ENCODE assay signal across 9 mouse cellular contexts in the genomic region with DNA sequence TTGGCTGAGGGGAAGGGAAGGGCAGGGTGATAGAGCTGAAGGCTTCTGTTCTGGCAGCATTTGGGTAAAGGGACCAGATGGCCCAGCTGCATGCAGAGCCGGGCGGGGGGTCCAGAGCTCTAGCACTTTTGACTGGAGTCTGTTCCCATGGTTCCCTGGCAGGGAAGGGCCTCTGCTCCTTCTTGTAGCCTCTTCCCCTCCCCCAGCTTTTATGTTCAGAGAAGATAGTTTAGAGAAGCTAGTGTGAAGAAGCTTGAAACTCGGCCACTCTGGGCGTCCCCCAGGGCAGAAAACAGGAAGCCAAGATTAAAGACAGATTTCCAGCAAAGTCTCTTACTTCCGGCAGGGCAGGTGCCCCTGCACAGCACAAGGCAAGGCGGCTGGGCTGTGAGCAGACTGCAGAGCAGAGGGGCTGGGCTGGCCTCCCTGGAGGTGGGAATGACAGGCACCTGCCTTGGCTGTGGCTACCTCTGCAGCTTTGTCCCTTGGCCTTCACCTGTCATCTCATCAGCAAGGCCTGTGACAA. TPM values are rescaled to one million over a fixed set of nuclear protein-coding genes. Genes with fewer than 3 reads are reported as not detected.
DNase-seq lines count a peak whose midpoint lies in the region; ATAC-seq lines count a peak whose summit lies in the region.
"Had no signal": no experiment of that assay in that cellular context is flagged by ENCODE, and none has a peak within 500 bp of the region (broad histone marks: within the 10 kb centered on the region; RNA-seq: fewer than 3 reads in every experiment).

No protein-coding gene starts in this region.

- no peak overlapping the region for H3K27ac ChIP-seq in forebrain, embryonic 15.5 days (replicated peaks)
- H3K27ac ChIP-seq in forebrain, embryonic 13.5 days, result no peak overlapping the region
- no peak overlapping the region for H3K27ac ChIP-seq in embryonic facial prominence, embryonic 11.5 days (replicated peaks; ENCODE audit: low read depth, low read length)
- H3K27ac ChIP-seq: kidney, postnatal 0 days had no signal

- H3K9ac ChIP-seq in forebrain, embryonic 15.5 days (replicated peaks), result no peak overlapping the region
- no peak overlapping the region for H3K9ac ChIP-seq in forebrain, embryonic 13.5 days
- peak overlapping the region; percentile 25; the same call in 1 of the 2 replicates for H3K9ac ChIP-seq in embryonic facial prominence, embryonic 11.5 days (replicated peaks; ENCODE audit: low read length)

- peaks cover 11% of the 10 kb centered on the region for H3K4me1 ChIP-seq in forebrain, embryonic 15.5 days
- peaks cover 20% of the 10 kb centered on the region for H3K4me1 ChIP-seq in forebrain, embryonic 13.5 days
- no peaks in the 10 kb centered on the region for H3K4me1 ChIP-seq in embryonic facial prominence, embryonic 11.5 days (ENCODE audit: control insufficient read depth, insufficient read depth, low read length)

- DNase-seq in CD4-positive helper T cell, adult 2 months (ENCODE audit: low read depth, low spot score), result peak; percentile 75
- peak; percentile 56 for DNase-seq in embryonic facial prominence, embryonic 11.5 days (ENCODE audit: low spot score)
- peak; percentile 65 for DNase-seq in lung, postnatal 36 days
- DNase-seq in thymus, postnatal 10 days (ENCODE audit: low spot score in 2 of 2), result peak; percentile 72
- DNase-seq in gastrocnemius, adult 8-10 months (ENCODE audit: low spot score in 2 of 2), result no peak
- DNase-seq in layer of hippocampus, adult 8-10 months (ENCODE audit: low spot score in 2 of 2), result no peak

- H3K4me2 ChIP-seq in forebrain, embryonic 15.5 days (replicated peaks), result no peak overlapping the region
- H3K4me2 ChIP-seq in forebrain, embryonic 13.5 days, result no peak overlapping the region
- no peak overlapping the region for H3K4me2 ChIP-seq in embryonic facial prominence, embryonic 11.5 days (ENCODE audit: low read depth, low read length)

- H3K4me3 ChIP-seq in forebrain, embryonic 15.5 days, result no peak overlapping the region
- no peak overlapping the region for H3K4me3 ChIP-seq in forebrain, embryonic 13.5 days
- H3K4me3 ChIP-seq in embryonic facial prominence, embryonic 11.5 days (ENCODE audit: low read depth, low read length), result no peak overlapping the region

- 42% methylated on average over 6 of the region's 6 CpGs for WGBS in forebrain, embryonic 15.5 days
- WGBS in forebrain, embryonic 13.5 days, result 45% methylated on average over 6 of the region's 6 CpGs
- 13% methylated on average over 6 of the region's 6 CpGs for WGBS in embryonic facial prominence, embryonic 11.5 days

- no peaks in the 10 kb centered on the region for H3K36me3 ChIP-seq in forebrain, embryonic 15.5 days
- H3K36me3 ChIP-seq in forebrain, embryonic 13.5 days (ENCODE audit: poor library complexity, severe bottlenecking), result no peaks in the 10 kb centered on the region
- no peaks in the 10 kb centered on the region for H3K36me3 ChIP-seq in embryonic facial prominence, embryonic 11.5 days (replicated peaks; ENCODE audit: control insufficient read depth, insufficient read depth, low read depth, low read length)

- peak; percentile 21; the same call in 1 of the 2 replicates for ATAC-seq in forebrain, embryonic 15.5 days (replicated peaks)
- no peak for ATAC-seq in forebrain, embryonic 13.5 days
- no peak for ATAC-seq in embryonic facial prominence, embryonic 11.5 days (replicated peaks; ENCODE audit: insufficient number of reproducible peaks, low FRiP score, low TSS enrichment, low read depth)

- H3K9me3 ChIP-seq in forebrain, embryonic 15.5 days, result no peaks in the 10 kb centered on the region
- no peaks in the 10 kb centered on the region for H3K9me3 ChIP-seq in forebrain, embryonic 13.5 days (replicated peaks)
- no peaks in the 10 kb centered on the region for H3K9me3 ChIP-seq in embryonic facial prominence, embryonic 11.5 days (replicated peaks; ENCODE audit: control insufficient read depth, low read length)

- no peaks in the 10 kb centered on the region for H3K27me3 ChIP-seq in forebrain, embryonic 15.5 days
- 0 out of 2 replicates have a peak, but pooled peaks cover 8% of the 10 kb centered on the region for H3K27me3 ChIP-seq in forebrain, embryonic 13.5 days
- H3K27me3 ChIP-seq in embryonic facial prominence, embryonic 11.5 days (ENCODE audit: control insufficient read depth, insufficient read depth, low read length), result peaks cover 5% of the 10 kb centered on the region; the same call in 1 of the 2 replicates

RNA-seq across cellular contexts. Expression of a gene that starts 2.6 kb away (rescaled TPM):
- polyA plus RNA-seq in forebrain, embryonic 15.5 days (2015; fragmentation: Nextera tagmentation; extraction: Ambion mirVana), result 37.4 and 41.7 TPM in 2 replicates
- 35.0 and 39.8 TPM in 2 replicates for polyA plus RNA-seq in forebrain, embryonic 13.5 days (2015; fragmentation: Nextera tagmentation; extraction: Ambion mirVana)
- 30.7 and 31.4 TPM in 2 replicates for polyA plus RNA-seq in embryonic facial prominence, embryonic 11.5 days (2014; fragmentation: Nextera tagmentation; extraction: Ambion mirVana)
- 10 to 100 TPM in 1 of 4 experiments, 1 to 10 TPM in 3; 8.0 to 10.5 (median 8.8) TPM for total RNA-seq in gastrocnemius, adult 8-10 months (2022)
- 10 to 100 TPM; 38.4 to 46.7 (median 43.0) TPM for total RNA-seq in layer of hippocampus, adult 8-10 months (2022)

RNA-seq across cellular contexts. Expression of a gene that starts 30.3 kb away (rescaled TPM):
- not detected in 2 replicates for polyA plus RNA-seq in forebrain, embryonic 15.5 days (2015; fragmentation: Nextera tagmentation; extraction: Ambion mirVana)
- polyA plus RNA-seq in forebrain, embryonic 13.5 days (2015; fragmentation: Nextera tagmentation; extraction: Ambion mirVana), result not detected in 2 replicates
- polyA plus RNA-seq in embryonic facial prominence, embryonic 11.5 days (2014; fragmentation: Nextera tagmentation; extraction: Ambion mirVana), result not detected in 2 replicates
- total RNA-seq in gastrocnemius, adult 8-10 months (2022), result not detected
- not detected for total RNA-seq in layer of hippocampus, adult 8-10 months (2022)
- polyA plus RNA-seq: kidney, postnatal 0 days had no signal

RNA-seq across cellular contexts. Expression of a gene that starts 32.7 kb away (rescaled TPM):
- not detected in 2 replicates for polyA plus RNA-seq in forebrain, embryonic 15.5 days (2015; fragmentation: Nextera tagmentation; extraction: Ambion mirVana)
- not detected in 2 replicates for polyA plus RNA-seq in forebrain, embryonic 13.5 days (2015; fragmentation: Nextera tagmentation; extraction: Ambion mirVana)
- not detected in 2 replicates for polyA plus RNA-seq in embryonic facial prominence, embryonic 11.5 days (2014; fragmentation: Nextera tagmentation; extraction: Ambion mirVana)
- not detected for total RNA-seq in gastrocnemius, adult 8-10 months (2022)
- total RNA-seq in layer of hippocampus, adult 8-10 months (2022), result not detected
- polyA plus RNA-seq: kidney, postnatal 0 days had no signal

RNA-seq across cellular contexts. Expression of a gene that starts 36.9 kb away (rescaled TPM):
- polyA plus RNA-seq in forebrain, embryonic 15.5 days (2015; fragmentation: Nextera tagmentation; extraction: Ambion mirVana), result 0.06 and 0.20 TPM in 2 replicates
- 0.06 TPM in 1 of 2 replicates, not detected in the other for polyA plus RNA-seq in forebrain, embryonic 13.5 days (2015; fragmentation: Nextera tagmentation; extraction: Ambion mirVana)
- not detected in 2 replicates for polyA plus RNA-seq in embryonic facial prominence, embryonic 11.5 days (2014; fragmentation: Nextera tagmentation; extraction: Ambion mirVana)
- total RNA-seq in gastrocnemius, adult 8-10 months (2022), result under 1 TPM; 0.41 to 0.60 (median 0.52) TPM
- total RNA-seq in layer of hippocampus, adult 8-10 months (2022), result under 1 TPM in 3 of 4 experiments, not detected in 1; 0.12 to 0.36 (median 0.32) TPM

RNA-seq across cellular contexts. Expression of a gene that starts 44.8 kb away (rescaled TPM):
- 0.45 TPM in 1 of 2 replicates, not detected in the other for polyA plus RNA-seq in forebrain, embryonic 15.5 days (2015; fragmentation: Nextera tagmentation; extraction: Ambion mirVana)
- polyA plus RNA-seq in forebrain, embryonic 13.5 days (2015; fragmentation: Nextera tagmentation; extraction: Ambion mirVana), result not detected in 2 replicates
- polyA plus RNA-seq in embryonic facial prominence, embryonic 11.5 days (2014; fragmentation: Nextera tagmentation; extraction: Ambion mirVana), result 0.81 and 1.3 TPM in 2 replicates
- not detected for total RNA-seq in gastrocnemius, adult 8-10 months (2022)
- 1 to 10 TPM; 3.5 to 6.1 (median 4.1) TPM for total RNA-seq in layer of hippocampus, adult 8-10 months (2022)
- polyA plus RNA-seq: kidney, postnatal 0 days had no signal

Comparison
In these comparisons a context has a peak if more than half of its experiments do, and no peak if none do; other contexts are left out.
1. DNase-seq: peak in CD4-positive helper T cell, adult 2 months (single experiment), embryonic facial prominence, embryonic 11.5 days (single experiment), lung, postnatal 36 days (single experiment) and thymus, postnatal 10 days (2 of 2); none in gastrocnemius, adult 8-10 months (0 of 2) and layer of hippocampus, adult 8-10 months (0 of 2).